Mouse (Mus musculus) thymus, adult 2 months (tissue): ENCODE measurements around the gene Baz2b. TPM values are rescaled to one million over a fixed set of nuclear protein-coding genes. Genes with fewer than 3 reads are reported as not detected.
"Not testable (repeated sequence)": the region's sequence is repeated elsewhere in the genome, so short reads cannot be mapped to it uniquely, and the experiment has no call there.

Experiments
- DNase-seq: peaks from one replicate; pipeline ENCODE4 v3.0.0; 2021
- H3K27ac ChIP-seq: fragments of 200-500 bp; 2 replicates; pipeline ENCODE4 v1.5.1; 2012; ENCODE audit warnings: low read length, control low read depth; ENCODE audit not compliant: control insufficient read depth, insufficient read depth
- H3K27me3 ChIP-seq: fragments of 200-500 bp; 2 replicates; pipeline ENCODE4 v1.6.1; 2012; ENCODE audit warnings: mild to moderate bottlenecking, low read length, moderate library complexity, mixed read lengths; ENCODE audit not compliant: control insufficient read depth, insufficient read depth
- H3K36me3 ChIP-seq: fragments of 200-500 bp; 2 replicates; pipeline ENCODE4 v1.6.1; 2012; ENCODE audit warnings: mild to moderate bottlenecking, low read length, moderate library complexity; ENCODE audit not compliant: control insufficient read depth, insufficient read depth
- H3K4me1 ChIP-seq: fragments of 200-500 bp; replicated peaks from 2 replicates; pipeline ENCODE4 v1.6.1; 2012; ENCODE audit warnings: low read length; ENCODE audit not compliant: control insufficient read depth, insufficient read depth
- H3K4me3 ChIP-seq: fragments of 200-500 bp; 2 replicates; pipeline ENCODE4 v1.5.1; 2012; ENCODE audit warnings: mild to moderate bottlenecking, low read length, control low read depth, moderate library complexity; ENCODE audit not compliant: control insufficient read depth, insufficient read depth
- CTCF ChIP-seq: fragments of 200-500 bp; IDR thresholded peaks from 2 replicates; pipeline ENCODE4 v1.5.1; 2012; ENCODE audit warnings: mild to moderate bottlenecking, control low read depth, low read length, moderate library complexity, borderline replicate concordance; ENCODE audit not compliant: control insufficient read depth, poor library complexity, insufficient read depth; ENCODE audit errors: extremely low read depth
- POLR2A ChIP-seq: fragments of 200-500 bp; IDR thresholded peaks from 2 replicates; pipeline ENCODE4 v1.6.1; 2012; ENCODE audit warnings: mild to moderate bottlenecking, low read length, control low read depth, moderate library complexity; ENCODE audit not compliant: control insufficient read depth, poor library complexity, insufficient read depth; ENCODE audit errors: extremely low read depth
- WGBS: fragments of 180-500 bp; shearing (Covaris S2); methylation state at CpG from one replicate; pipeline ENCODE4 v1.1.7; 2018; 5-methylcytosine and 5-hydroxymethylcytosine counted together
- polyA plus RNA-seq: library from polyadenylated mRNA; depleted of rRNA; stranded (reverse); fragments of >200 nt; gene quantifications from 2 replicates; pipeline ENCODE4 v1.2.3, GENCODE M21; 2012

Baz2b gene
- polyA plus RNA-seq, 1 experiment: 25.9 TPM

DNA sequence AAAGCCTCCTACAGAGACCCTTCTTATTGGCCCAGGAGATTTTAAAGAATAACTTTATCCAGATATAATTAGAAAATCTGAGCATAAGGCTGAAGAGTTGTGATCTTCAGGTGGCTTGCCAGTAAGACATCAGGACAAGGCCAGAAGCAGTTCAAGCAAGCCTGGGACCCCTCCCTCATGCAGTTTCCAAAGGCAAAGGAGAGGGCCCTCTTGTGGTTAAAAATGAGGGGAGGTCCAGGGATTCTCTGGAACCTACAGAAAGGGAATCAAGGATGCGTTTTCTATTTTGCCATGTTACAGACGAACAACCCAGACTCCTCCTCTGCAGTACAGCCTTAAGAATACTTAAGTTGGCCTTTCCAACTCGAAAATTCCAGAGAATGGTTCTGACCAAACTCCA, 62.2 kb downstream of the Baz2b start:
- TF ChIP-seq POLR2A: no peak
- no peak for TF ChIP-seq CTCF
- 91% methylated on average over 3 of the region's 3 CpGs for WGBS
- Histone ChIP-seq H3K27me3 (no peaks in the 10 kb centered on the region), H3K4me1 (no peaks in the 10 kb centered on the region), H3K4me3 (no peak overlapping the region), H3K36me3 (no peaks in the 10 kb centered on the region), H3K27ac (no peak overlapping the region)
- DNase-seq: no peak

DNA sequence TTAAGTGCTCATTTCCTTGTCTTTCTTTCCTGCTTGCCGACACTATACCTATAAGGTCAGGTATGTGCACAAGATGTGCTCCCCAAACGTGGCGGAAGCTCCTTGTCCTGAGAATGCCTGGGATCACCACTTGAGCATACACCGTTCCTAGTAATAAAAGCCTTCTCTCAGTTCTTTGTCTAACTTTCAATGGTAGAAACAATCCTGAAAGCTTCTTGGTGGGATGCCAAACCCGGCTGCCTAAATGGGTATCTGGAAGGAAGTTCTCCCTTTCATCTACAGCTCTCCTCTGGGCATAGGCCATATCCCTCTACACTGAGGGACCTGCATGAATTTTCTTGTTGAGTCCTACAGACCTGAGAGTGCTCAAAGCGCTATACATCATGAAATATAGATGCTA, 63.9 kb downstream of the Baz2b start:
- WGBS: 85% methylated on average over 6 of the region's 6 CpGs
- no peak overlapping the region for H3K27ac ChIP-seq
- H3K4me1 ChIP-seq: no peaks in the 10 kb centered on the region
- no peak for DNase-seq
- no peaks in the 10 kb centered on the region for H3K27me3 ChIP-seq
- no peaks in the 10 kb centered on the region for H3K36me3 ChIP-seq
- no peak for TF ChIP-seq POLR2A
- no peak for TF ChIP-seq CTCF
- no peak overlapping the region for H3K4me3 ChIP-seq

DNA sequence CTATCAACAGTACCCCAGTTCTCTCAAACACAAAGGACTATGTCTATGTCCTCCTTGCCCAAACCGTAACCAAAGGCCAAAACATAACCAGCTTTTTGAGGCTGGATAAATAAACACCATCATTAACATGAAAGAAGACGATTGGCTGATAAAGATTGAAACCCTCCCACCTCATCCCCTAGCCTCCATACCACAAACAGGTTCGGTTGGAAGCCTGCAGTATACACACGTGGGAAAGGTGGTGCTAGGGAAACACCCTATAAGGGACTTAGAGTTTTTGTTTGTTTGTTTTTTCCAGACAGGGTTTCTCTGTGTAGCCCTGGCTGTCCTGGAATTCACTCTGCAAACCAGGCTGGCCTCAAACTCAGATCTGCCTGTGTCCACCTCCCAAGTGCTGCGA, 66.3 kb downstream of the Baz2b start:
- H3K4me3 ChIP-seq: no peak overlapping the region
- no peaks in the 10 kb centered on the region for H3K36me3 ChIP-seq
- no peak overlapping the region for H3K27ac ChIP-seq
- 91% methylated on average over 5 of the region's 5 CpGs for WGBS
- H3K27me3 ChIP-seq: no peaks in the 10 kb centered on the region
- DNase-seq: no peak
- H3K4me1 ChIP-seq: no peaks in the 10 kb centered on the region
- TF ChIP-seq POLR2A (no peak), CTCF (no peak)

DNA sequence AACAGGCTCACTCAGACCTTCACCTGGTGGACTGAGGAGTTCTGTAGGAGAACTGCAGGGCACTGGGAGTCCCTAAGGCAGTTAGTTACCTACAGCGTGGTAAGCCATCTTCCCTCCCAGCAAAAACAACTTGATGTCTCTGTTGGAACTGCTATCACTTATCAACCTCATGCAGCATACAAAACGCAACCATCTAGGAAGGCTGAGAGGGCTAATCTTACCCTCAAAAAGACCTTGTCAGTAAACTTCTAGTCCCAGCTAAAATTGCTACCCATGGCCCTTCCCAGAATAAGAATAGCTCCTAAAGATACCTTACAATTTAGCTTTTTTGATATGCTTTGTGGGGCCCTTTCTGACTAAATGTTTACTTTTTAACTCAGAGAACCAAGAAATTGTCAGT, 67.4 kb downstream of the Baz2b start:
- H3K36me3 ChIP-seq: no peaks in the 10 kb centered on the region
- 95% methylated on average over 2 of the region's 2 CpGs for WGBS
- H3K27ac ChIP-seq: no peak overlapping the region
- TF ChIP-seq POLR2A: no peak
- no peak for DNase-seq
- H3K4me1 ChIP-seq: no peaks in the 10 kb centered on the region
- no peak overlapping the region for H3K4me3 ChIP-seq
- H3K27me3 ChIP-seq: no peaks in the 10 kb centered on the region

DNA sequence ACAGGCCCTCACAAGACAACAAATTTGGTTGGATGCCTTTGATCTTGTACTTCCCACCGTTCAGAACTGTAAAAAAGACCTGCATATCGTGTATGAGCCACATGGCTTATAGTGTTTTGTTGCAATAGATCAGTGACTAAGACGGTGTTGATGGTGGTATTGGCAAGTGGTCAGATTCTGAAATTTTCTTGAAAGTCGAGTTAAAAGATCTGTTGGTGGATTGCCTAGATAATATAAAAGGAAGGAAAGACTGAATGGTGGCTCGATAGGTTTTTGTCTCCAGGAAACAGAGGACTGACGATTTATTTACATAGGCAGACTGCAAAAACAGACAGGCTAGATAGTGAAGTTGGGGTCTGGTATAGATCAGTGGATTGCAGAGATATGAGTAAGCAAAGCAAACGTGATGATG, 70.9 kb downstream of the Baz2b start:
- Histone ChIP-seq H3K4me3 (no peak overlapping the region), H3K4me1 (no peaks in the 10 kb centered on the region), H3K36me3 (no peaks in the 10 kb centered on the region), H3K27ac (no peak overlapping the region), H3K27me3 (no peaks in the 10 kb centered on the region)
- TF ChIP-seq POLR2A (no peak), CTCF (no peak)
- no peak for DNase-seq
- WGBS: 41% methylated on average over 7 of the region's 7 CpGs

DNA sequence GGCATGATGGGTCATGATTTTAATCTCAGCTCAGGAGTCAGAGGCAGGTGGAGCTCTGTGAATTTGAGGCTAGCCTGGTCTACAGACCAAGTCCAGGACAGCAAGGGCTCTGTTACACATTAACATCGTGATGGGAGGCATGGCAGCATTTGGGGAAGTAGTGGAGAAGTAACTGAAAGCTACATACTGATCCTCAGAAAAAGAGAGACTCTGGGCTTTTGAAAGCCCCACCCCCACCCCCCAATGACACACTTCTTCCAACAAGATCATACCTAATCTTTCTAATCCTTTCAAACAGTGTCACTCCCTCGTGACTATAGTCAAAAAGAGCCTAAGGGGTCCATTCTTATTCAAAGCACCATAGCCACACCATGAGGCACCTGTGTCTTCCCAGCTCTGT, 73.8 kb downstream of the Baz2b start:
- H3K4me1 ChIP-seq: peaks cover 6% of the 10 kb centered on the region; the same call in 1 of the 2 replicates
- no peak overlapping the region for H3K27ac ChIP-seq
- no peak for DNase-seq
- H3K27me3 ChIP-seq: no peaks in the 10 kb centered on the region
- no peak overlapping the region for H3K4me3 ChIP-seq
- H3K36me3 ChIP-seq: no peaks in the 10 kb centered on the region
- 40% methylated on average over 2 of the region's 2 CpGs for WGBS
- no peak for TF ChIP-seq POLR2A
- TF ChIP-seq CTCF: no peak

DNA sequence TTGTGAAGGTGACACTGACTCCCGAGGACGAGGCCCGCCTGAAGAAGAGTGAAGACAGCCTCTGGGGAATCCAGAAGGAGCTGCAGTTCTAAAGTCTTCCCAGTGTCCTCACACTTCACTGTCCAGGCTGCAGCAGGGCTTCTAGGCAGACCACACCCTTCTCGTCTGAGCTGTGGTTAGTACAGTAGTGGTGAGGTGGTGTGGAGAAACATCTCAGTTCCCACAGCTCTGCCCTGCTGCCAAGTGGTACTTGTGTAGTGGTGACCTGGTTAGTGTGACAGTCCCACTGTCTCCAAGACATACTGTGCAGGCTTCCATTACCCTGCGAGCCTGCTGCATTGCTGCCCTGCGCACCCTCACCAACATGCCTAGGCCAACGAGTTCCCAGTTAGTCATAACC, 74.7 kb downstream of the Baz2b start:
- not testable (repeated sequence) for H3K4me1 ChIP-seq, H3K36me3 ChIP-seq, H3K27me3 ChIP-seq, H3K27ac ChIP-seq, H3K4me3 ChIP-seq, DNase-seq
- 80% methylated on average over 7 of the region's 7 CpGs for WGBS
